Mouse (Mus musculus) kidney, adult 9 months (tissue): ENCODE results near the gene Spsb3.

ENCODE experiments used
- DNase-seq: peaks from one replicate; pipeline ENCODE4 v3.0.0; 2022

Gene Spsb3

GRCm38 (mm10) chr17:24886134-24886931, at the start of gene Spsb3, which contains the start of gene Nubp2:
TSS of gene Spsb3 (plus strand) at chr17:24886643.
TSS of gene Nubp2 (minus strand) at chr17:24886349.
- peak; percentile 100 for DNase-seq

GRCm38 (mm10) chr17:24839842-24840241, 46.6 kb upstream of the Spsb3 start, which contains the start of gene Hagh:
TSS of gene Hagh (plus strand) at chr17:24840143.
- DNase-seq: no peak

DNA sequence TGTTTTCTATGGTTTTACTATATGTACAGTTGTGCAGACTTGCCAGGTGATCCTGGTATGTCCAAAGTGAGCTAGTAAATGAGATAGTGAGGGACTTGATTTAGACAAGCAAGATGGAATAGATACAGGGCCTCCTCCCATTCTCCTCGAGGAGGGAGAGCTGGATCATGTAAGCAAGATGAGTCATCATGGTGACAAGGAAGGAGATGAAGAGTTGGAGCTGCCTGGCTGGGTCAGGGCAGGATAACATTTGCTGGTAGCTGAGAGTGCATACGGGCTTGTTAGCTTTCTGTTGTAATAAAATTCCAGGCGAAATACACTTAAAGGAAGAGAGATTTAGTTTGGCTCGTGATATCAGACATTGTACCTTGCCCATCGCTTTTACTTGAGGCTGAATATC, 46.1 kb upstream of the Spsb3 start:
- DNase-seq: no peak

GRCm38 (mm10) chr17:24841133-24841532, 45.3 kb upstream of the Spsb3 start:
- DNase-seq: peak; percentile 78

- peak; percentile 70 for DNase-seq
These were observed 43.8 kb upstream of the Spsb3 start for GRCm38 (mm10) chr17:24842631-24843030.

DNA sequence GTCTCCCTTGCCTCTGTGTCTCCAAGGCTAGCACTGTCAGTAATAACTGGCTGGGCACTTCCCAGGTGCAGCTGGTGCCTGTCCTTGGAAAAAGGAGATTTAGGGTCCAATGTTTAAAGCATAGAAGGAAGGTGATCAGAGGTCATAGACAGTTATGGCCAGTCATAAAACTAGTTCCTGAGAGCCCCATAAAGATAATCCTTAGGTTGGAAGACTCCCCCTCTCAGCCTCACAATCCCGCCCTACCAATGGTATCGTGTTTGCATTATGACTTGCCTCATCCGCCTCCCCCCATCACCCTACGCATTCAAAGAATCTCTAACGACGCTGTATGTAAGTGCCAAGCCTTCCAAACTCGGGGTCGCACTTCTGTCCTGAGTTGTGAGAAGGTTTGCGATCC, 41.9 kb upstream of the Spsb3 start:
- DNase-seq: no peak

DNA sequence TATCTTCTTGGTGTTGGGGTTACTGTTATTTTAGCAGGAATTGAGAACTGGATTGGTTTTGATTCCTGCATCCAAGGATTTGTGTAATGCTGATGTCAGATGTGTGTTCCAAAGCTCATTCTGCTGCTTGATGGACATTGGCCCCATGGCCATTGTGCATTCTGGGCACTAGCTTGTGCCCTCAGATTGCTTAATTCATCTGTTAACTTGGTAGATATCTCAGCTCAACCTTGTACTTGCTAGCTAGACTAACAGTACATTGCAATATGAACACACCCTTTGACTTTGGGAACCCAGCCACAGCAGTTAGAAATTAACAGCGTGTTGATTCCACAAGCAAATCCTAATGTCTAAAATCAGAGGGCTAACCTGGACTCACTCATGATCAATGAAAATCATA, 39.1 kb upstream of the Spsb3 start:
- DNase-seq: peak; percentile 93

DNA sequence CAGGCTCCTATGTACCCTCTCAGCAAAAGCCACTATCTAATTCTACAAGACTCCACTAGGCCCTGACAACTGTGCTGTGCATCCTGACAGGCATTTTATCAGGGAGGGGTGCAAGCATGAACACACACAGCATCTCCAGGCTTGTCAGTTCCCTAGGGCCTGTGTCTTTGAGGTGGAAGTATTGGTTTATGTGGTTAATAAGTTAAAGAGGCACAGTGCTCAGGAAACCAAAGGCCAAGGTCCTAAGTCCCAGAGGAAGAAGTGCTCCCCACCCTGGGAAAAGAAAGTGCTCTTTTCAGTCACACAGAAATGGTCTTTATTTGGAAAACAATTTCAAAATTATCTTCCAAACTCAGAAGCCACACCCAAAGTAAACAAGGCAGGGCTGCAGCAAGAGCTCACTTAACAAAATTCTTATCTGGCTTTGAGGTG, 37.8 kb upstream of the Spsb3 start:
- peak; percentile 88 for DNase-seq

- DNase-seq: no peak
These were observed 36.7 kb upstream of the Spsb3 start for GRCm38 (mm10) chr17:24849733-24850064.

DNA sequence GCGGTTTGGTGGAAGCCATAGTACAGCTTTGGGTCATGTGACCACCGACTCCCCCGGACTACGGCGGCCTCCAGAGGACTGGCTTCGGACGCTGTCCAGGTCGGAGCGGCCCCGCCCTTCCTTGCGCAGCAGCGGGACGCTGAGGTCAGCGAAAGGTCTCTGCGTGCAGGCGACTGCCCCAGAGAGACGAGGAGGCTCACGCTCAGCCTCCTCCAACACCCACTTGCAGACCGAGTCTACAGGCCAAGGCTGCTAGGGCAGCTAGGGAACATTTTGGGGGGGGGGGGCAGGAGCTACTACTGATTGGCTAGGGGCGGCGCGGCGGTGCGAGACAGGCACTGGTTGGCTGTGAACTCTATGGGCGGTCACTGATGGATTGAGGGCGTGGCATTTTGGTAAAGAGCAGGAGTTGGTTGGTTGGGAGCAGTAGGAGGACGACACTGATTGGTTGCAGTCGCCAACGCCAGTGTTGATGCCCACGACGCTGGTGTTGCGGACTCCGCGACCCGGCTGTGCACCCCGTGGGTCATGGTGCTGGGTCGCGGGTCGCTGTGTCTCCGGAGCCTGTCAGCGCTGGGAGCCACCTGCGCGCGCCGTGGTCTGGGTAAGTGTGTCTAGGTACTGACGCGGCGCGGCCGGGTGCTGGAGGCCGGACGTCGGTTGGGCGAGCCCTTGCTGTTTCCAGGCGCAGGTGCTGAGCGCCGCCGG, 36.2 kb upstream of the Spsb3 start, which contains the start of gene Fahd1:
TSS of gene Fahd1 (minus strand) at position 300 of the 708 bp plus-strand sequence.
- DNase-seq: peak; percentile 99

- DNase-seq: no peak
These were observed 35.7 kb upstream of the Spsb3 start for GRCm38 (mm10) chr17:24850773-24851127.

- no peak for DNase-seq
These were observed 34.9 kb upstream of the Spsb3 start for GRCm38 (mm10) chr17:24851381-24852125.

DNA sequence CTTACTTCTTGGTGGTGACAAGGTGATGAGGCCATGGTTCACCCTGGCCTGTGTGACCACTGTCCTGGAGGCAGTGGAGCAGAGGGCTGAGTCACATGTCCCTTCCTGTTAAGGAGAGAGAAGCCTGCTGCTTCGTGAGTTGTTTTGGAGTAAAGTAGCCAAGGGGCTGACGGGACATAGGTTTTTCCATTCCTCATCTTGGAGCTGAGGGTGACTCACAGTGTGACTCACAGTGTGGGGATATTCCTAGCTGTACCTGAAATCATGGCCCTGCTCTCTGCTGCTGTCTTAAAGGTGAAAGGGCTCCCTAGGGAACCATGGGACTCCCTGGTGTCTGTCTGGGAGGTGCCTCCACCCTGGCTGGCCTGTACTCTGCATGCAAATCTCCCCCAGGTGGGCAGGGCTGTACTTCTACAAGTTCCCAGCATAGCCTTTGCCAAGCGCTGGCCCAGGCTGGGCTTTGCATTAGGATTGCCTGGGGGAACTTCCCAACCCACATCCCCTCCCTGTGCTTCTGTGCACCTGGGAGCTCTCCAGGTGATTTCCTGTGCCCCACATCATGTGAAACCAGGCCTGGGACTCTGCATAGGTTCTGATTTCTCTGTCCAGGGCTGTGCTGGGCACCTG, 30.5 kb upstream of the Spsb3 start:
- DNase-seq: peak; percentile 42

GRCm38 (mm10) chr17:24856589-24856988, 29.9 kb upstream of the Spsb3 start:
- DNase-seq: no peak

- DNase-seq: peak; percentile 94
These were observed 28.5 kb upstream of the Spsb3 start for GRCm38 (mm10) chr17:24857831-24858470.

GRCm38 (mm10) chr17:24858967-24859366, 27.5 kb upstream of the Spsb3 start:
- peak; percentile 37 for DNase-seq

DNA sequence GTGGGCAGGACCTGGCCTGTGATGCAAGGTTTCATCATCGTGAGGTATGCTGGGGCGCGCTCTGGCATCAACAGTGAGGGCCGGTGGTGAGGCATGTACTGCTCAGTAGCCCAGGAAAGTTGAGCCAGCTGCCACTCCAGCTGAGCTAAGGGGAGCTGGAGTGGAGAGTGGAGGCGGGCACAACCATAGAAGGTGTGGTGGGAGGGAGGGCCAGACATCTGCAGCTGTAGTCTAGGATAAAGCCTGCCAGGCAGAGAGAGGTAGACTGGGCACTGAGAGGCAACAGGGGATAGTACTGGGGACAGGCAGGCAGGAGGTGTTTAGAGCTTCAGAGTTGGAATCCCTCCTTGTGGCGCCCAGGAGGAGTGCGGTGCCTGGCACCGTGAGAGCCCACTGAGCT, 26.4 kb upstream of the Spsb3 start:
- DNase-seq: no peak

DNA sequence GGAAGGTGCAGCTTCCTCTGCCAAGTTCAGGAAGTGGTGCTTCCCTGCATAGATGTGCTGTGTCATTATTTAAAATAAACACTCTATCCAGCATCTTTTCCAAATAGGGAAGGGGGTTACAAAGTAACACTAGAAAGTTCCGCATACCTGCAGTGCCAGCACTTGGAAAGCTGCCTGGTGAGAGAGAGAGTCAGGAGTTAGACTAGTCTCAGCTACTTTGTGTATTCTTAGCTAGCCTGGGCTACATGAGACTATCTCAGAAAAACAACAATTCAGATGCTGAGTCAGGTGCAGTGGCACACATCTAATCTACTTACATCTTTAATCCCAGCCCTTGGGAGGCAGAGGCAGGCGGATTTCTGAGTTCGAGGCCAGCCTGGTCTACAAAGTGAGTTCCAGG, 24.7 kb upstream of the Spsb3 start:
- DNase-seq: no peak

GRCm38 (mm10) chr17:24865776-24866175, 20.7 kb upstream of the Spsb3 start, which contains the start of gene Igfals:
TSS of gene Igfals (plus strand) at chr17:24865997.
- DNase-seq: no peak

DNA sequence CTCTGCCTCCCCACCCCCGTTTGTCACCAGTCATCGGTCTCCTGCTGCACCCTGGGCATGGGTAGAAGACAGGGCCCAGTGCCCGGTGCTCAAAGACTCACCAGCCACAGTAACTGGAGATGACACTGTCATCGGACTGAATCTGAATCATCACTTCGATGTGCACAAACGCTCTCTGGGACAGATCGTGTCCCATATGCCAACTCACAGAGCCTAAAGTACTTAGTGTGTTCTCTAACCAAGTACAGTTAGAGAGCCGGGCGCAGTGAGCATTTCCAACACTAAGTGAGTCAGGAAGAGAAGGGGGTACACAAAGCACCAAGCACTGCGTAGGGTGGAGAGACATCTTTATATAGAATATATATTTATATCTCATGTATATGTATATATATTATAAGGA, 18.5 kb upstream of the Spsb3 start:
- no peak for DNase-seq

GRCm38 (mm10) chr17:24873695-24874404, 12.6 kb upstream of the Spsb3 start:
- no peak for DNase-seq

- no peak for DNase-seq
These were observed 12.1 kb upstream of the Spsb3 start for GRCm38 (mm10) chr17:24874405-24874745.
